Mouse (Mus musculus): ENCODE measurements around the gene Ppp1r15b.

Gene Ppp1r15b

DNA sequence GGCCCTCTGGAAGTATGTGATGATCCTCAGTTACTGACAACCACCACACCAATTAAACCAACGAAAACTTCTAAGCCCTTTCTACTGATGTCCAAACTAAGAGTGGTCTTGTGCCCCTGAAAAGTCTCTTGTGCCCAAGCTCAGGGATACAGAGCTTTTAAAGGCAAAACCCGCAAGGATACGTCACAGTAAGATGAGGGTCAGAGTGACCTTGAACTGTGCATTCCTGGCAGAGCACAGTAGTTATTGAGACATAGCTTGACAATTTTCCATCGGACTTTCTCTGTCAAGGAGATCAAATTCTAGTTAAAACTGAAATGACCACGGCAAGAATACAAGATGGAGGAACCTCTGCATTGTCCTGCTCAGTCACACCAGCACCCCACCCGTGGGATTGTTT is 9.7 kb upstream of the Ppp1r15b start:
- no peak for DNase-seq (ENCODE audit: low read depth, low spot score)

DNA sequence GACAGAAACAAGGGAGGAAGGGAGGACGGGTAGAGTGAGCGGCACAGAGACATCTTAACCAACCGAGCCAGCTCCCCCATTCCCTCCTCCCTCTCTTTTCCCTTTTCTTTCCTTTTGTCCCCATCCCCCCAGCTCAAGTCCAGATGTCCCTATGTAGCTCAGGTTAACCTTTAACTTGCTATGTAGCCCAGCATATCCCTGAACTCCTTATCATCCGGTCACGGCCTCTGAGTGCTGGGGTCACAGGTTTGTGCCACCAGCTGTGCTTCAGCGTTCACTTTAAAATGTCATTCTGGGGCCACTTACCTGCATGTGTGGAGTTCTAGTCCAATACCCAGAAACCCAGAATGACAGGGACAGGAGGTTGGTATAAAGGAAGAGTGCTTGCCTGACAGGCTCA is 6.8 kb upstream of the Ppp1r15b start:
- DNase-seq (ENCODE audit: low read depth, low spot score): no peak

DNA sequence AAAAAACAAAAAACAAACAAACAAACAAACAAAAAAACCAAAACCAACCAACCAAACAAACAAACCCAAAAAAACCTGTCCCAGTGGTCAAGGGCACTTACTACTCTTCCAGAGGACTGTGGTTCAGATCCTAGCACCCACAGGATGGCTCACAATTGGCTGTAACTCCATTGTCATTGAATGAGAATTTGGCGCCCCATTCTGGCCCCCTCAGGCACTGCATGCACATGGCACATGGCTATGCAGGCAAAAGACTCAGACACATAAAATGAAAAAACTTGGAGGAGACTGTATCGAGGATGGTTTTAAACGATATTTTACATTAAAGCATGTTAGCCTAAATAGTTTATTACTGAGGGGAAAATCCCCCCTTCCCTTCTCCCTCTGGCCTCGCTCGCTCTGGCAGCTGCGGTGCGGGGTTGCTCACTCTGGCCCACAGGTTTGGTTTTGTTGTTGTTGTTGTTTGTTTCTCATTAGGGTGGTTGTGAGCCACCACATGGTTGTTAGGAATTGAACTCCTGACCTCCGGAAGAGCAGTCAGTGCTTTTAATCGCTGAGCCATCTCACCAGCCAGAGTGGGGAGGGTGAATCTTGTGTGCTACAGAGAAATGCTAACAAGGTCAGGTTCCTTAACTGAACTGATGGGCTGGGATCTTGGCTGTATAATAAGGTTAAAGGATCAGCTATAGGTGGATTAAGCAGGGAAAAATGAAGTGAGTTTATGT is 5.1 kb upstream of the Ppp1r15b start:
- DNase-seq (ENCODE audit: low read depth, low spot score): no peak

DNA sequence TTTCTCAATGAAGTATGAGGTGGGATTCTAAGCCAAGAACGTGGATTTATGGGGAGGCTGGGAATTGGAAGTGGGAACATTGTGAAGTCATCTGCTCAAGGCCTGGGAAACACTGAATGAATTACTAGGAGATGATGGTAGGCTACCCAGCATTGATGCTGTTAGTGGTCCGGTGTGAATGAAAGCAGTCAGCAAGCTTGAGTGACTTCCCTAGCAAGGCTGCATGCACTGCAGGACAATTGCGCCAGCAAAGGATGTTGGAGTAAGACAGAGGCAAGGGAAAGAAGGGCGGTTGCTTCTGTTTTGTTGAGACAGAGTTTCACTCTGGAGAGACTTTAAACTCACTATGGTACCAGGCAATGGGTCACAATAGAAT is 4.6 kb upstream of the Ppp1r15b start:
- DNase-seq (ENCODE audit: low read depth, low spot score): no peak

DNA sequence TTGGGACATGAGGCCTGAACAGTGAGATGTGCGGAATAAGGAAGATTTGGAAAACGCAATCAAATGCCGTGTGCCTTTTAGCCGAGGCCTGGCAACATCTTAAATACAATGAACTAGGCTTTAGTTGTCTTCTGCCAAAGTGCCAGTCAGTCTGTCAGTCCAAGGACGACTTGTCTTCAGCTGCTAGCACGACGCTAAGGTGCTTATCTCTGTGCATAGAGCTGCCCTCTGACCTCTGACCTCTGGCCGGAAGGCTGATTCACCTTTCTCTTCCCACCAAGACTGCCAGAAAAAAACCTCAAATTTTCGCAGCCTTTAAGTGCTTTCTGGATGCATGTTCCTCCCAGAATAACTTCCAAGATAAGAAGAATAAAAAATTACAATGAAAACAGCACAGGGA is 3.6 kb upstream of the Ppp1r15b start:
- no peak for DNase-seq (ENCODE audit: low read depth, low spot score)

DNA sequence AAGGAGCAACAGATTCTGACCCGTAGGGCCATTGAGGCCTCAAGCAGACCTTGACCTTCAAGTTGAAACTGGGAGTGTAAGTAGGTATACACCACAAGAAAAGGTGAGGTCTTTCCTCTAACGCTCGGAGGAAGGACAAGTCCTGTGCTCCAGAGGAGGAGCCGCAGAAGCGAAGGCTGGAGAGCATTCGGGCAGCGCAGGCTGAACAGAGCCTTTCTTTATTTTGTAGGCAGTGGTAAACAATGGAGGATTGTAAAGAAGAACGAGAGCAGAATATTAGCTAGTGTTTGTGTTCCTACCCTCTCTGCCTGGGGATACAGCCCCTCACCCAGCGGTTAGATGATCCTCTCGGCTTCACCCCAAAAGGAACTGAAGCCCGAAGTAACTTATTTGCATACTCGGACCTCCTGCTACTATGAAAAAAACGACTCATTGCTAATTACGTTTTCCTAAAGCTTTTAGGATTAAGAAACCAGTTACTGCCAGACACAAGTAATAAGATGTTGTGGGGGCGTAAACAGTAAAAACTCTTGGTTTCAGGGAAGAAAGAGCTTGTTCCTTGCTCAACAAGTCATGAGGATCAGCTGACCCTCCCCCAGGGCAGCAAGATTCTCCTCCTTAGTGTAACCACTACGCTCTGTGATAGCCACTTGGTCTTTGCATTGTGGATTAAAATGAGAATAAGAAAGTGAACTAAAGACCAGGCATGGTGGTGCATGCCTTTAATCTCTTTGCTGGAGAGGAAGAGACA is 1.3 kb upstream of the Ppp1r15b start:
- no peak for DNase-seq (ENCODE audit: low read depth, low spot score)

DNA sequence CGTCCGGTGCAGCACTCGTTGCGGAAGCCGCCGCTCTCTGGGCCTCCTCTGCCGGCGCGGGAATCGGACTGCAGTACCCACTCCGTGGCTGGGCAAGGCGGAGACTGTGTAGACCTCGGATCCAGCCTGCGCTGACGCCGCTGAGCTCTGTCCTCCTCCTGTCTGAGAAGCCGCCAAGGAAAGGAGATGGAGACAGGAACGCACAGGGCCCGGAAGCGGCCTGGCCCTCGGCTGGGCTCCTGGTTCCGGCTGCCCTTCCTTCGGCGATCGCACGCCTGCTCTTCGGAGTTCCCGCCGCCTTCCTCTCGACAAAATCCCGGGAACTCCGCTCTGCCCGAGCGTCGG is 590 bp downstream of the Ppp1r15b start:
- DNase-seq (ENCODE audit: low read depth, low spot score): no peak

DNA sequence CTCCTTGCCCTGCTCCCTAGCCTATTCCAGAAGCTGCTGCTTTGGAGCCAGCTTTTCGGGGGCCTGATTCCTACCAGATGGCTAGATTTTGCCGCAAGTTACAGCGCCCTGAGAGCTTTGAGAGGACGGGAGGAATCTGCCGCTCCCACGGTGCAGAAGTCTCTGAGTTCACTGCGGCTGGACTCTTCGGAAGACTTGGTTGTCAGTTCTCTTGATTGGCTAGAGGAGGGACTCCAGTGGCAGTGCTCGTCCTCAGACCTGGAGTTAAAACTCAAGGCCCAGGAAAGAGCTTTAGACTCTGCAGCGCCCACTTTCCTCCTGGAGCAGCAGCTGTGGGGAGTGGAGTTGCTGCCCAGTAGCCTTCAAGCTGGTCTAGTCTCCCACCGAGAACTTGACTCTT is 993 bp downstream of the Ppp1r15b start:
- DNase-seq (ENCODE audit: low read depth, low spot score): no peak

DNA sequence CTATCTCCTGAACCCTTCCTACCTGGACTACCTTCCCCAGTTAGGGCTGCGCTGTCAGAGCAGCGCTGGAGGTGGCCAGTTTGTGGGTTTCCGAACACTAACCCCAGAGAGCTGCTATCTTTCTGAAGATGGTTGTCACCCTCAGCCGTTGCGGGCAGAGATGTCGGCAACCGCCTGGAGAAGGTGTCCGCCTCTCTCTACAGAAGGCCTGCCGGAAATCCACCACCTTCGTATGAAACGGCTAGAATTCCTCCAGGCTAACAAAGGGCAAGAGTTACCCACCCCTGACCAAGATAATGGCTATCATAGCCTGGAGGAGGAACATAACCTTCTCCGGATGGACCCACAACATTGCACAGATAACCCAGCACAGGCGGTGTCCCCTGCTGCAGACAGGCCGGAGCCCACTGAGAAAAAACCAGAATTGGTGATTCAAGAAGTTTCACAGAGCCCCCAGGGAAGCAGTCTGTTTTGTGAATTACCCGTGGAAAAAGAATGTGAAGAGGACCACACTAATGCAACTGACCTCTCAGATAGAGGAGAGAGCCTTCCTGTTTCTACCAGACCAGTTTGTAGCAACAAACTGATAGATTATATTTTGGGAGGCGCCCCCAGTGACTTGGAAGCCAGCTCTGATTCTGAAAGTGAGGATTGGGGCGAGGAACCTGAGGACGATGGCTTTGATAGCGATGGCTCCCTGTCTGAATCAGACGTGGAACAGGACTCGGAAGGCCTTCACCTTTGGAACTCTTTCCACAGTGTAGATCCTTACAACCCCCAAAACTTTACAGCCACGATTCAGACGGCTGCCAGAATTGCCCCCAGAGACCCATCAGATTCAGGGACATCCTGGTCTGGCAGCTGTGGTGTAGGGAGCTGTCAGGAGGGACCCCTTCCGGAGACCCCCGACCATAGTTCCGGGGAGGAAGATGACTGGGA is 1.7 kb downstream of the Ppp1r15b start:
- DNase-seq (ENCODE audit: low read depth, low spot score): no peak

DNA sequence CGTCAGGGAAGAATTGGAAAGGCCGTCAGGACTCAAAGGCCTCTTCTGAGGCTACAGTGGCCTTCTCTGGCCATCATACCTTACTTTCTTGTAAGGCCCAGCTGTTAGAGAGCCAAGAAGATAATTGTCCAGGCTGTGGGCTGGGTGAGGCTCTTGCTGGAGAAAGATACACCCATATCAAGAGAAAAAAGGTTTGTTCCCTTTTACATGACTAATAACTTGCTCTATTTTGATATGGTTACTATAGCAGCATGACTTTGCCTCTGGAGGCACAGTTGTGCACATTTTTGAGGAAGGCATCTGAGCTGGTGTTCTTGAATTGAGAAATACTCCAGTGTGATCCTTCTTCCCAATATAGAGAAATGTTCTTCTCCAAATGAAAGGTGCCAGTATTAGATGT is 2.5 kb downstream of the Ppp1r15b start:
- no peak for DNase-seq (ENCODE audit: low read depth, low spot score)

DNA sequence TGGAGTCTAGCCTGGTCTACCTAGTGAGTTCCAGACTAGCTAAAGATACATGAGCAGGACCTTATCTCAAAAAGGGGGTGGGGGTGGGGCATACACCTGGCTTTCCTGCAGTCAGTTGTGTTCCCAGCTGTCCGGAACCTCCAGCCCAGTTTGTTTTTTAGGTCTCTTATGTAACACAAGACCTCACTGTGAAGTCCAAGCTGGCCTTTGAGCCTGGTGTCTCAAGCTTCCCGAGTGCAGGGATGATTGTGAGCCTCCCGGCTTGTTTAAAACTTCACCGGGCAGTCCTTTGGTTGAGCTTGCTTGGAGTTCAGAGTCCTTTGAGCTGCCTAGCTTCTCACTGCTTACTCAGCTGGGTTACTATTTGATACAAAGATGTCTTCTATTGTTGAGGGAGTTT is 3.1 kb downstream of the Ppp1r15b start:
- DNase-seq (ENCODE audit: low read depth, low spot score): no peak

DNA sequence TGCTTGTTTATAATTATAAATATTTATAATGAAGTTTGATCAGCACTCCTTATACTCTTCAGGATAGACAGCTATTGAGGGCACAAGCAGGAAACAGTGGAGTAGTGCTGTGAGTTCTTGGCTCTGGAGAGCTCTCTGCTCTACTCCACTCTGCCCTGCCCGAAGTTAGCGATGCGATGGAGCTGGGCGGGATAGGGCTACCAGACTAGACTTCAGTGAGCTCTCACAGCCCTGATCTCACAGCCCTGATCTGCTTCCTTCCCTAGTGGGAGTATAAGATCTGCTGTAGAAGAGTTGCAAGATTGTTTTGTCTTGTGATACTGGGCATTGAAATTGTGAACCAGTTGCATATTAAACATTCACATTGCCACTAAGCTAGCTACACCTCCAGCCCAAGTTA is 3.9 kb downstream of the Ppp1r15b start:
- DNase-seq (ENCODE audit: low read depth, low spot score): no peak

DNA sequence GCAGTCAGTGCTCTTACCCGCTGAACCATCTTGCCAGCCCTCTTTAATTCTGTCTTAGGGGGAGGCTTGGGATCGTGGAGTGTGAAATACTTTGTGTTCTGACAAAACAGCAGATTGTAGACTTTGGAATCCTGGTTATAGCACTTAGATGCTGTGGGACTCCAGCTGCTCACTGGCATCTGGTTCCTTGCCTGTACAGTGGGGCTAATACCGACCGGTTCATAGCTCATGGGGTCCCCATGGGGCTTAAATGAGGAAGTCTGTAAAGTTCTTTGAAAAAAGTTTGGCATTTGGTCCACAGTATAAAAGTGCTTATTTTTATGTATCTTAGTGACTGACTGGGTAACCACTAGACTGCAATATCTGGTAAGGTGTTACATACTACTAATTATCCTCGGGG is 4.9 kb downstream of the Ppp1r15b start:
- no peak for DNase-seq (ENCODE audit: low read depth, low spot score)

DNA sequence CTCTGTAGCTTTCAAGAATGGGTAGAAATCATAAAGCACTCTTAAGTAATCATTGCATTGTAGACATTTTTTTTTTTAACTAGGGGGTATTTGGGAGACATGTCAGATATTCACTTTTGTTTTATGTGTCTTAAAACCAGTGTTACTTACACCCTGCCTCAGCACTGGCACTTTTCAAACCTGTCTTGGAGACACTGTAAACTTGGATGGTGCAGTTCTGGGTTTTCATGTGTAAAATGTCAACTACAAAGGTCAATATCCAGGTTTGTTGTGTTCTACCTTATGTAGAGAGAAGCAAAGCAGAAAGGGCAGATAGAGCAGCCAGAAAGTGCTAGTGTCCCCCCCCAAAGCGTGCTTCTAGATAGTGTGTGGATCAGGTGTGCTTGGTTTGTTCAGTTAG is 7.5 kb downstream of the Ppp1r15b start:
- no peak for DNase-seq (ENCODE audit: low read depth, low spot score)

DNA sequence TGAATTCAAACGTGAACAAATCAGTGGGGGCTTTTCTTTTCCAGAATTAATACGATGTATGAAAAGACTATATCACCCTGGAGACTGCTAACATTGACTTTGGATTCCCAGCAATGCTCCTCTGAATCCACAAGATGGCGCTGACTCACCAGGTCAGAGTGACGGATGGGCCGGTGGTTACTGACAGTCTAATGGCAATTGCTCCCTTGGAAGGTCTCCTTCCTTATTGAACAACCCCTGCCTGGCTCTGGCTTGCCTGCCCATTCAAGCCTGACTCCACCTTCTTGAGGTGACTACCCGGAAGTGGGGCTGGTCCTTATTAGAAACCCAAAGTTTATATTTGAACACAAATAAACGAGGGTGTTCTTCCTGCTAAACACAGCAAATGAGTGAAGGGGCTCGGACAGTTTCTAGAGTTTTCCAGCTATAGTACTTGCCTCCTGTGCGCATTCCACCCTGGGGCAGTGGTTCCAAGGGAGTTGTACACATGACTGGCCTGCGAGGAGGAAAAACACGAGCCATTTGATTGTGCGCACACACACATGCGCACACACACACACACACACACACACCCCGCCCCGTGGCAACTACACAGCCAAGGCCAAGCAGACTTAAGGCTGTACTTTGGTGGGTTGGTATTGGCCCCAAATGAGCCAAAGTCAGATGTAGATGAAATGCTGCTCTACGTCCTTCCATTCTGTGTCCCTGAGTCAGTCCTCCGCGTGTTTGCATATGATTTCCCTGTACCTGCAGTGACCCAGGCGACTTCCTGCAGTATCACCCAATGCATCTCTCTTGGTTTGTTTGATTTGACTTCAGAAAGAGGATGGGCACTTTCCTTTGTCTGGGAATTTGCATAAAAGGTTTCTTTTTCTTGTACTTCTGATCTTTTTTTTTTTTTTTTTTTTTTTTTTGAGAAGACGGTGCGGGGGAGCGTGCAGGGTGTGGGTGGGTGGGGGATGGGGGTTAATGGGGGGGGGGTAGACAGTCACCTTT is 15.4 kb downstream of the Ppp1r15b start:
- DNase-seq (ENCODE audit: low read depth, low spot score): peak; percentile 46

DNA sequence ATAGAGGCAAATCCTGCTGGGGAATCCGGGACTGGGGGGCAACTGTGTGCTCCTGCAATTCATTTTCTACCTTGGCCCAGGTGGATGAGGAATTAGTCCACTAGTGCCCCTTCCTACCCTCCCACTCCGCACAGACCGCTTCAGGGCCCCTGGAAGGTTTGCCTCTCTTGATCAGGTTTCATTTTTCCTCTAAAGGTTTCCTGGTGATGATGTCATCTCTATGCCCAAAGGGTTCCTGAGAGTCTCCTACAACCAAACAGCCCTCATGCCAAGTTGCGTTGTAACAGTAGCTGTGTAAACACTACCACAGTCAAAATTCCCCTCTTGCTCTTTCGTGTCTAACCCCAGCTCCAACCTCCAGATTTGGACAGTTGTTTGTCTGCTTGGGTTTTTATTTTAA is 16.4 kb downstream of the Ppp1r15b start:
- DNase-seq (ENCODE audit: low read depth, low spot score): no peak

DNA sequence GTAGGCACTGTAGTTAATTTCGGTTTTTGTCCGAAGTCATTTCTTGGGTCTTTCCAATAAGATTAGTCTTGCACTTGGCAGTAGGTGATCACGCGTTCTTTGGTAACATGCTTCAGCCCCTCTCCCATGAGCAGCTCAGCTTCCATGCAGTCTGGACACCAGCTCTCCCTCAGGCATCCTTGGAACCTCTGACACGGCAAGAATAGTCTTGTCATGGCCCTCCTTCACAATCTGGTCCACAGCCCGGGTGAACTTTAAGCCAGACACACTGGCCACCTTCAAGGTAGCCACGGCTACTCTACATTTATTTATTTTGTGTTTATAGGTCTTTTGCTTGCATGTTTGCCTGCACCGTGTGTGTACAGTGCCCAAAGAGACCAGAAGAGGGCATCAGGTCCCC is 17.2 kb downstream of the Ppp1r15b start:
- DNase-seq (ENCODE audit: low read depth, low spot score): no peak

DNA sequence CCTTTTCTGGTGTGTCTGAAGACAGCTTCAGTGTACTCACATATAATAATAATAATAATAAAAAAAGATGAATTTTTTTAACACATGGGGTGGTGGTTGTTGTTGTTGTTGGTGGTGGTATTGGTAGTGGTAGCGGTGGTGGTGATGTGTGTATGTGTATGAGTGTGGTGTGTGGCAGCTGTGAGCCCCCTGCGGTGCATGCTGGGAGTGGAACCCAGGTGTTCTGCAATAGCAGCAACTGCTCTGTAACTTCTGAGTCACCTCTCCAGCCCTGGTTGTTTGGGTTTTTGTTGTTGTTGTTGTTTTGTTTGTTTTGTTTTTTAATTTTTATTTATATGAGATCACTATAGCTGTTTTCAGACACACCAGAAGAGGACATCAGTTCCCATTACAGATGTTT is 19.6 kb downstream of the Ppp1r15b start:
- DNase-seq (ENCODE audit: low read depth, low spot score): no peak

DNA sequence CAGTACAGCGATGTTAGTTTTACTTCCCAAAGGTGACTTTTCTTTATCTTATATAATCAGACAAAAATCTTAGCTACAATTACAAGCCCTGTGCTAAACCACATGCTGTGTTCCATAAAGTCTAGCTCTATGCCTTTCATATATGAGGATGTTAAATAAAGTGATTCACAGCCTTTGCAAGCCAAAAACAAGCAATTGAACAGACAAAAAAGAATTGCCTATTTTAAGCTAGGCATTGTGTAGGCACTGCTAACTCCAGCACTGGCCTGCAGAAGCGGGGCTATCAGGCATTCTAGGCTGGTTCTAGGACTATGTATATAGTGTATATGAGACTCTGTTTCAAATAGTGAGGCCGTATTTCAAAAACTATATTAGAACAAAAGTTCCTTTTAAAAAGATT is 21.3 kb downstream of the Ppp1r15b start:
- no peak for DNase-seq (ENCODE audit: low read depth, low spot score)

DNA sequence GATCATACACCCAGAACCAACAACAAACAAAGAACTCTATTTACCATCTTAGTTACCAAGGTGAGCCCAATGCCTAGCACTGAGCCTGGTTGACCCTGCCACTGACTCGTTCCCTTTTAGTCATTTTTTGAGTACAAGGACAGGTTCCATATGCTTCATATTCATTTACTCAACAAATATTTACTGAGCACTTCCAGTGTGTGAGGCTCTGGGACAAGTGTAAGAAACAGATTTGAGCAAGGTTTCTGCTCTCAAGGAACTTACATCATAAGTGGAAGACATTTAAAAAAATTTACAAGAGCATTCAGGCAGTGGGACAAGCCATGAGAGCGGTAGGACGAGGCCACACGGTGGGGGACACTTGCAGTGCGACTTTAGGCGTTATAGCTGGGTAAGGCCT is 24.3 kb downstream of the Ppp1r15b start:
- DNase-seq (ENCODE audit: low read depth, low spot score): no peak

DNA sequence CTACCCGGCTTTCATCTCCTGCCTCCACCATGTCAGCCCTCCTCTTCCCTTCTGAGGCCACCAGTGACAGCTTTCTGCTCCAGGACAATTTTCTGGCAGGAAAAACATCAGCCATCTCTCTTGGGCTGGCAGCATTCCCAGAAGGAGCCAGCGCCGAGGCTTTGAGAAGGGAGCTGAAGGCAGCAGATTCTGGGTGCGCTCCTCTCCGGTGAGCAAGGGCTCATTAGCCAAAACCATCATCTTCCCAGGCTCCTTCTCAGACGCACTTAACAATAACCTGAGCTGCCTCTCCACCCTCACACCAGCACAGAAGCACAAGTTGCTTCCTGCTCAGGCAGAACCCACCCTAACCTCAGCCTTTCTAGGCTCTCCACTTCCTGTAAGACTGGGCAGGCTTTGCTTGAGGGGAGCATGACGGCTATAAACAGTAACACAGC is 28.2 kb downstream of the Ppp1r15b start:
- DNase-seq (ENCODE audit: low read depth, low spot score): no peak

All from retina, postnatal 7 days (tissue).